Mouse (Mus musculus) ES-CJ7 (cell line): ENCODE results near the gene Dnajb12.
A peak's percentile ranks its signal among the peaks of the same experiment; 100 is the strongest.

Experiments
- DNase-seq: peaks from one replicate; pipeline ENCODE4 v3.0.0; 2011; ENCODE audit warnings: low read depth, low spot score

Dnajb12 gene

GRCm38 (mm10) chr10:59918111-59918510, 38.8 kb downstream of the Dnajb12 start:
- DNase-seq = no peak

- peak; percentile 79 for DNase-seq
Observed at GRCm38 (mm10) chr10:59919494-59920181, 40.3 kb downstream of the Dnajb12 start.

- DNase-seq = no peak
Observed at GRCm38 (mm10) chr10:59920485-59920809, 41.1 kb downstream of the Dnajb12 start.

GRCm38 (mm10) chr10:59920810-59921681, 41.7 kb downstream of the Dnajb12 start:
- peak; percentile 53 for DNase-seq

GRCm38 (mm10) chr10:59923493-59923892, 44.1 kb downstream of the Dnajb12 start:
- DNase-seq = no peak

GRCm38 (mm10) chr10:59924305-59924704, 44.9 kb downstream of the Dnajb12 start:
- peak; percentile 59 for DNase-seq

GRCm38 (mm10) chr10:59929205-59929604, 49.8 kb downstream of the Dnajb12 start:
- DNase-seq = no peak

- DNase-seq = peak; percentile 63
Observed at GRCm38 (mm10) chr10:59930996-59931395, 51.6 kb downstream of the Dnajb12 start.

GRCm38 (mm10) chr10:59932521-59932920, 53.2 kb downstream of the Dnajb12 start:
- no peak for DNase-seq

GRCm38 (mm10) chr10:59934039-59934438, 54.7 kb downstream of the Dnajb12 start:
- no peak for DNase-seq

GRCm38 (mm10) chr10:59936058-59936856, 56.9 kb downstream of the Dnajb12 start:
- peak; percentile 45 for DNase-seq

GRCm38 (mm10) chr10:59938662-59939061, 59.3 kb downstream of the Dnajb12 start:
- DNase-seq = no peak

- DNase-seq = no peak
Observed at GRCm38 (mm10) chr10:59939081-59939480, 59.7 kb downstream of the Dnajb12 start.

GRCm38 (mm10) chr10:59942281-59942846, 63.0 kb downstream of the Dnajb12 start:
- no peak for DNase-seq

- peak; percentile 66 for DNase-seq
Observed at GRCm38 (mm10) chr10:59942847-59943420, 63.6 kb downstream of the Dnajb12 start.

GRCm38 (mm10) chr10:59943421-59943989, 64.1 kb downstream of the Dnajb12 start:
- DNase-seq = peak; percentile 45

- DNase-seq = no peak
Observed at GRCm38 (mm10) chr10:59945416-59945815, 66.1 kb downstream of the Dnajb12 start.

- no peak for DNase-seq
Observed at GRCm38 (mm10) chr10:59946362-59946761, 67.0 kb downstream of the Dnajb12 start.

GRCm38 (mm10) chr10:59947296-59948073, 68.1 kb downstream of the Dnajb12 start:
- DNase-seq = no peak
